Mouse (Mus musculus): ENCODE measurements at regions not wholly inside any gene's neighbourhood (a gene's known extent, or its start where the extent isn't known, plus 50 kb on each side); places are given as distances from the start of the nearest gene placed in this dataset.

- H3K27me3 ChIP-seq (ENCODE audit: control insufficient read depth, insufficient read depth, low read length): no peaks in the 10 kb centered on the region
- TF ChIP-seq CTCF (IDR thresholded peaks at IDR 0.05; ENCODE audit: borderline replicate concordance, control insufficient read depth, extremely low read depth, insufficient read depth, low read length, poor library complexity): no peak
- no peak for TF ChIP-seq POLR2A (IDR thresholded peaks at IDR 0.05; ENCODE audit: control insufficient read depth, extremely low read depth, insufficient read depth, low read length, poor library complexity)
- peaks cover 2% of the 10 kb centered on the region for H3K4me1 ChIP-seq (replicated peaks; ENCODE audit: control insufficient read depth, insufficient read depth, low read length)
- H3K4me3 ChIP-seq (ENCODE audit: control insufficient read depth, insufficient read depth, low read length): no peak overlapping the region
- no peak for DNase-seq
- H3K27ac ChIP-seq (ENCODE audit: control insufficient read depth, insufficient read depth, low read length): no peak overlapping the region
- H3K36me3 ChIP-seq (ENCODE audit: control insufficient read depth, insufficient read depth, low read length): no peaks in the 10 kb centered on the region
These were observed 155.5 kb upstream of the Marcks start for GRCm38 (mm10) chr10:37294231-37294630.

GRCm38 (mm10) chr10:37293292-37293691 lies 154.6 kb upstream of the Marcks start:
- DNase-seq: no peak
- no peak for TF ChIP-seq POLR2A (IDR thresholded peaks at IDR 0.05; ENCODE audit: control insufficient read depth, extremely low read depth, insufficient read depth, low read length, poor library complexity)
- TF ChIP-seq CTCF (IDR thresholded peaks at IDR 0.05; ENCODE audit: borderline replicate concordance, control insufficient read depth, extremely low read depth, insufficient read depth, low read length, poor library complexity): no peak
- Histone ChIP-seq H3K27me3 (ENCODE audit: control insufficient read depth, insufficient read depth, low read length) (no peaks in the 10 kb centered on the region), H3K4me1 (replicated peaks; ENCODE audit: control insufficient read depth, insufficient read depth, low read length) (peaks cover 2% of the 10 kb centered on the region), H3K27ac (ENCODE audit: control insufficient read depth, insufficient read depth, low read length) (no peak overlapping the region), H3K36me3 (ENCODE audit: control insufficient read depth, insufficient read depth, low read length) (no peaks in the 10 kb centered on the region), H3K4me3 (ENCODE audit: control insufficient read depth, insufficient read depth, low read length) (no peak overlapping the region)
- 97% methylated on average over 1 of the region's 1 CpGs for WGBS

- no peak for DNase-seq
- Histone ChIP-seq H3K27ac (ENCODE audit: control insufficient read depth, insufficient read depth, low read length) (no peak overlapping the region), H3K4me3 (ENCODE audit: control insufficient read depth, insufficient read depth, low read length) (no peak overlapping the region), H3K4me1 (replicated peaks; ENCODE audit: control insufficient read depth, insufficient read depth, low read length) (peaks cover 2% of the 10 kb centered on the region), H3K36me3 (ENCODE audit: control insufficient read depth, insufficient read depth, low read length) (no peaks in the 10 kb centered on the region), H3K27me3 (ENCODE audit: control insufficient read depth, insufficient read depth, low read length) (no peaks in the 10 kb centered on the region)
- WGBS: 95% methylated on average over 2 of the region's 2 CpGs
- TF ChIP-seq CTCF (IDR thresholded peaks at IDR 0.05; ENCODE audit: borderline replicate concordance, control insufficient read depth, extremely low read depth, insufficient read depth, low read length, poor library complexity) (no peak), POLR2A (IDR thresholded peaks at IDR 0.05; ENCODE audit: control insufficient read depth, extremely low read depth, insufficient read depth, low read length, poor library complexity) (no peak)
These were observed 153.1 kb upstream of the Marcks start for GRCm38 (mm10) chr10:37291639-37292495.

GRCm38 (mm10) chr10:37289964-37290704 lies 151.4 kb upstream of the Marcks start:
- Histone ChIP-seq H3K27me3 (ENCODE audit: control insufficient read depth, insufficient read depth, low read length) (no peaks in the 10 kb centered on the region), H3K27ac (ENCODE audit: control insufficient read depth, insufficient read depth, low read length) (no peak overlapping the region), H3K4me3 (ENCODE audit: control insufficient read depth, insufficient read depth, low read length) (no peak overlapping the region), H3K4me1 (replicated peaks; ENCODE audit: control insufficient read depth, insufficient read depth, low read length) (peaks cover 2% of the 10 kb centered on the region), H3K36me3 (ENCODE audit: control insufficient read depth, insufficient read depth, low read length) (no peaks in the 10 kb centered on the region)
- no peak for DNase-seq
- 78% methylated on average over 3 of the region's 3 CpGs for WGBS
- TF ChIP-seq CTCF (IDR thresholded peaks at IDR 0.05; ENCODE audit: borderline replicate concordance, control insufficient read depth, extremely low read depth, insufficient read depth, low read length, poor library complexity) (no peak), POLR2A (IDR thresholded peaks at IDR 0.05; ENCODE audit: control insufficient read depth, extremely low read depth, insufficient read depth, low read length, poor library complexity) (no peak)

GRCm38 (mm10) chr10:37286305-37286704 lies 147.6 kb upstream of the Marcks start:
- Histone ChIP-seq H3K36me3 (ENCODE audit: control insufficient read depth, insufficient read depth, low read length) (no peaks in the 10 kb centered on the region), H3K27me3 (ENCODE audit: control insufficient read depth, insufficient read depth, low read length) (no peaks in the 10 kb centered on the region), H3K4me3 (ENCODE audit: control insufficient read depth, insufficient read depth, low read length) (no peak overlapping the region), H3K4me1 (replicated peaks; ENCODE audit: control insufficient read depth, insufficient read depth, low read length) (peaks cover 2% of the 10 kb centered on the region), H3K27ac (ENCODE audit: control insufficient read depth, insufficient read depth, low read length) (no peak overlapping the region)
- DNase-seq: no peak
- WGBS: 90% methylated on average over 5 of the region's 5 CpGs
- no peak for TF ChIP-seq CTCF (IDR thresholded peaks at IDR 0.05; ENCODE audit: borderline replicate concordance, control insufficient read depth, extremely low read depth, insufficient read depth, low read length, poor library complexity)
- no peak for TF ChIP-seq POLR2A (IDR thresholded peaks at IDR 0.05; ENCODE audit: control insufficient read depth, extremely low read depth, insufficient read depth, low read length, poor library complexity)

GRCm38 (mm10) chr10:37282951-37283350 lies 144.2 kb upstream of the Marcks start:
- Histone ChIP-seq H3K27me3 (ENCODE audit: control insufficient read depth, insufficient read depth, low read length) (no peaks in the 10 kb centered on the region), H3K36me3 (ENCODE audit: control insufficient read depth, insufficient read depth, low read length) (no peaks in the 10 kb centered on the region), H3K4me3 (ENCODE audit: control insufficient read depth, insufficient read depth, low read length) (no peak overlapping the region), H3K27ac (ENCODE audit: control insufficient read depth, insufficient read depth, low read length) (no peak overlapping the region), H3K4me1 (replicated peaks; ENCODE audit: control insufficient read depth, insufficient read depth, low read length) (no peaks in the 10 kb centered on the region)
- DNase-seq: no peak
- TF ChIP-seq POLR2A (IDR thresholded peaks at IDR 0.05; ENCODE audit: control insufficient read depth, extremely low read depth, insufficient read depth, low read length, poor library complexity): no peak
- TF ChIP-seq CTCF (IDR thresholded peaks at IDR 0.05; ENCODE audit: borderline replicate concordance, control insufficient read depth, extremely low read depth, insufficient read depth, low read length, poor library complexity): no peak

Measured in thymus, adult 2 months (tissue).